Mouse (Mus musculus) cortical plate, adult 2 months (tissue): ENCODE results near the gene Mrps17. TPM values are rescaled to one million over a fixed set of nuclear protein-coding genes. Genes with fewer than 3 reads are reported as not detected.
A peak's percentile ranks its signal among the peaks of the same experiment; 100 is the strongest.

Experiments
- H3K27ac ChIP-seq: fragments of 200-500 bp; 2 replicates; pipeline ENCODE4 v1.5.1; 2012; ENCODE audit warnings: low read length, control low read depth, inconsistent platforms; ENCODE audit not compliant: insufficient read depth
- H3K4me1 ChIP-seq: fragments of 200-500 bp; 2 replicates; pipeline ENCODE4 v1.6.1; 2011; ENCODE audit warnings: low read length; ENCODE audit not compliant: control insufficient read depth, insufficient read depth
- H3K4me3 ChIP-seq: fragments of 200-500 bp; 2 replicates; pipeline ENCODE4 v1.5.1; 2011; ENCODE audit warnings: mild to moderate bottlenecking, low read length, control low read depth; ENCODE audit not compliant: insufficient read depth
- CTCF ChIP-seq: fragments of 200-500 bp; IDR thresholded peaks from 2 replicates; pipeline ENCODE4 v1.5.1; 2011; ENCODE audit warnings: mild to moderate bottlenecking, control low read depth, low read length; ENCODE audit not compliant: insufficient read depth; ENCODE audit errors: extremely low read depth
- POLR2A ChIP-seq: fragments of 200-500 bp; IDR thresholded peaks from 2 replicates; pipeline ENCODE4 v1.6.1; 2011; ENCODE audit warnings: mild to moderate bottlenecking, low read length, control low read depth; ENCODE audit not compliant: insufficient read depth; ENCODE audit errors: extremely low read depth
- polyA plus RNA-seq: library from polyadenylated mRNA; depleted of rRNA; stranded (reverse); fragments of >200 nt; gene quantifications from 2 replicates; pipeline ENCODE4 v1.2.3, GENCODE M21; 2012

The Mrps17 gene
- polyA plus RNA-seq, 1 experiment: 111 TPM

DNA sequence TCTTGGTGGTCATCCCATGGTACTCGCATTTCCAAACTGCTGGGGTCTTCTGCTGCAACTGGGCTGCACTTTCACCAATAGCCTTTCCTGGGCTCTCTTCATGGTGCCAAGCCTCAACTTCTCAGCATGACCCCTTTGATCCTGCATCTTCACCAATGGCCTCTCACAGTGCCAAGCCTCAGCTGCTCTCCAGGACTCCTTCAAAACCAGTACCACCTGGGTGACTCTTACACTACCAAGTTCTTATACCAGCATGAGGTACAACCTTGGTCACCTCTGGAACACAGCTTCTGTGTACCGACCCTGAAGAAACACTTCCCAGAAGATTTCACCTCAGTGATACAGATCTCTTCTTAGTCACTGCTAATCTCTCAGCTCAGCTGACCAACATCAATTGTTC, 6.9 kb upstream of the Mrps17 start, which contains the start of gene Sept14:
Sept14 (minus strand) TSS at position 101 of the 400 bp plus-strand sequence.
- H3K4me1 ChIP-seq: no peaks in the 10 kb centered on the region
- no peak within 1 kb of the TSS for H3K4me3 ChIP-seq
- TF ChIP-seq CTCF (no peak), POLR2A (no peak)
- no peak within 1 kb of the TSS for H3K27ac ChIP-seq

- no peaks in the 10 kb centered on the region for H3K4me1 ChIP-seq
- TF ChIP-seq POLR2A (no peak), CTCF (no peak)
- no peak overlapping the region for H3K4me3 ChIP-seq
- H3K27ac ChIP-seq: no peak overlapping the region
Measured at GRCm38 (mm10) chr5:129717016-129717415, 1.7 kb downstream of the Mrps17 start.

DNA sequence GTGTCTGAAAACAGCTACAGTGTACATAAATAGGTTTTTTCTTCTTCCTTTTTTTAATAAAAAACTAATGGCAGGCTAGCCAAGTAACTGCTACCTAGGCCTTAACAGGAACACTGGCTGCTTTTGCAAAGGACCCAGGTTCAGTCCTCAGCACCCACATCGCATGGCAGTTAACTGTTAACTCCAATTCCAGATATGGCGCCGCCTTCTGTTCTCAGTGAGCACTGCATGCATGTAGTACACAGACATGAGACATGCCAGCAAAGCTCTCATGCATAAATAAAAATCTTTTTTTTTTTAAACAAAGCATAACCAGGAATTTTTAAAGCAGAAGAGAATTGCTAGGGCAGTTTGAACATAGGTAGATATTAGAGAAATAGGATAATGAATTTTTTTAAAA, 4.9 kb downstream of the Mrps17 start:
- no peaks in the 10 kb centered on the region for H3K4me1 ChIP-seq
- no peak overlapping the region for H3K4me3 ChIP-seq
- TF ChIP-seq CTCF: no peak
- no peak for TF ChIP-seq POLR2A
- H3K27ac ChIP-seq: no peak overlapping the region

GRCm38 (mm10) chr5:129724268-129724667, 9.0 kb downstream of the Mrps17 start:
- TF ChIP-seq POLR2A (no peak), CTCF (no peak)
- H3K4me3 ChIP-seq: peak overlapping the region; percentile 96; the same call in 1 of the 2 replicates
- no peaks in the 10 kb centered on the region for H3K4me1 ChIP-seq
- H3K27ac ChIP-seq: no peak overlapping the region

DNA sequence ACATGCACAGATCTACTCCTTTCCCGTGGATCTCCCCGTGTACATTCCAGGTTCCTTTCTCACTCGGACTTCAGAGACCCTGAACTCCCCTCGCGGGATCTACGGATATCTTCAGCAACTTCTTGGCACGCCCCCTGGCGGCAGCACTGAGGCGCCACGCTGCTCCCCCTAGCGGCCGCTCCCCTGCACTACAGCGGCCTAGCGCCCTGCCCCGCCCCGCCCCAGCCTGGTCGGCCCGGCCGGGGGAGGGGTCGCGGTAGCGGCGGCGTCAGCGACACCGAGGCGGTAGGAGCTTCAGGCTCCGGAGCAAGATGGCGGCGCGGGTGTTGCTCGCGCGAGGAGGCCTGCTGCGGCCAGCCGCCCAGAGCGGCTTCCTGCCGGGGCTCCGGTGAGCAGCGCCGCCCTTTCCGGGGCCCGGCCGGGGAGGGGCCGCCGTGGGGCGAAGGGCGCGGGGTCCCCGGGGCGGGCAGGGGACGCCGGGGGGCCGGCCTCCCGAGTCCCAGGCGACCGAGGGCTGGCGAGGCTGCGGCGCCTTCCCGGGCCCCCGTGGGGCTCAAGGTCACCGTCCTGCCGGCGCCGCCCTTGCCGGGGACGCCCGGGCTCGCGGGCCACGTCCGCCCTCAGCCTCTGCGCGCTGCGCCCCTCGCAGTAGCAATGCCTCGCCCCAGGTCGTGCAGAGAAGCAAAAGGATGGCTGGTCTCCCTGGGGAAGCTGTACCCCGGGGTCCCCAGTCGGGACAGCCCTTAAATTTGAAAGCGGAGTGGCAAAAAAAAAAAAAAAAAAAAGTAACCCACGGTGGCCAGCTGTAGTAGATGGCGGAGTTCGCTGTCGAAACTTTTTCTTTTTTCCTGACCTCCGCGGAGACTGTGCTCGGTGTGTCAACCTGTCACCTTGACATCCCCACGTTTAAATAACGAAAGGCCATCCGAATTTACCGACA, 9.8 kb downstream of the Mrps17 start, which contains the start of gene Nipsnap2:
Nipsnap2 (plus strand) TSS at position 230 of the 940 bp plus-strand sequence.
- peak; percentile 95 for TF ChIP-seq CTCF
- TF ChIP-seq POLR2A: peak; percentile 13; the same call in 1 of the 2 replicates
- peaks cover 2% of the 10 kb centered on the region; the same call in 1 of the 2 replicates for H3K4me1 ChIP-seq

GRCm38 (mm10) chr5:129725774-129726392, 10.6 kb downstream of the Mrps17 start:
- Histone ChIP-seq H3K4me3 (peak overlapping the region; percentile 96), H3K27ac (no peak overlapping the region), H3K4me1 (peaks cover 4% of the 10 kb centered on the region)
- TF ChIP-seq POLR2A (no peak), CTCF (no peak)

More for the DNA sequence above, 9.8 kb downstream of the Mrps17 start, which contains the start of gene Nipsnap2:
- Histone ChIP-seq H3K4me3 (peak within 1 kb of the TSS; percentile 96), H3K27ac (peak within 1 kb of the TSS; percentile 90)

DNA sequence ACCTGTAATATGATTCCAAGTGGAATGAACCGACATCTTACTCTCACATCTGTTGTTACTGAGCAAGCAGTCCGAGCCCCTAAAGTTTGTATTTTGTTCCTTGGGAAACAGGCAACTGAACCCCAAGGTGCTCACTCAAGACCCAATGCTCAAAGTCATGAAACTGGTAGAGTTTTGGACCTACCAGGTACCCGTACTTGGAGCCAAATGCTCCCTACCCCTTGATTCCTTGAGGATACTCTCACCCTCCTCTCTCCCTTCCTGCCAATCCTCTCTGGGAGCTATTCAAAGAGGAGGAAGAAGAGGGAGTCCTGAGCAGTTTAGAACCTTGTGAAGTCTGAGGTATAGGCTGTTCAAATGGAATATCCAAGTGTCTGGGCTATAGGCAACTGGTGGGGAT, 11.5 kb downstream of the Mrps17 start:
- TF ChIP-seq CTCF (no peak), POLR2A (no peak)
- H3K4me3 ChIP-seq: no peak overlapping the region
- H3K27ac ChIP-seq: no peak overlapping the region
- H3K4me1 ChIP-seq: peaks cover 4% of the 10 kb centered on the region

DNA sequence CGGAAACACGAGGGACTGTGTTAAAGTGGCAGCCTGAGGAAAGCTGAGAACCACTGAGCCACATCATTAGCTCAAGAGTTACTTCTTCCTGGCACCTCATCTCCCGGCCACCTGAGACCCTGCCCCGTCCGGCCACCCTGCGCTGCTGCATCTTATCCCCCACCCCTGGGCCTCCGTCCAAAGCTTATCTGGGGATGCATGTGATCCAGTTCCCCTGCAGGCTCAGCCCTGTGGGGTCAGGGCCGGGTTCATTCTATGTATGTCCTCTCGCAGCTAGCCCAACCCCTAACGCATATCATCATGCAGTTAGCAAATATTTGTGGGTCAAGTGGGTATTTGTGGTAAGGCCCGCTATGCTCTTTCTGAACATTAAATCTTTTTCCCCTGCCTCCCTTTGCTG, 14.0 kb downstream of the Mrps17 start:
- H3K27ac ChIP-seq: no peak overlapping the region
- peaks cover 4% of the 10 kb centered on the region for H3K4me1 ChIP-seq
- H3K4me3 ChIP-seq: no peak overlapping the region
- TF ChIP-seq CTCF: no peak

DNA sequence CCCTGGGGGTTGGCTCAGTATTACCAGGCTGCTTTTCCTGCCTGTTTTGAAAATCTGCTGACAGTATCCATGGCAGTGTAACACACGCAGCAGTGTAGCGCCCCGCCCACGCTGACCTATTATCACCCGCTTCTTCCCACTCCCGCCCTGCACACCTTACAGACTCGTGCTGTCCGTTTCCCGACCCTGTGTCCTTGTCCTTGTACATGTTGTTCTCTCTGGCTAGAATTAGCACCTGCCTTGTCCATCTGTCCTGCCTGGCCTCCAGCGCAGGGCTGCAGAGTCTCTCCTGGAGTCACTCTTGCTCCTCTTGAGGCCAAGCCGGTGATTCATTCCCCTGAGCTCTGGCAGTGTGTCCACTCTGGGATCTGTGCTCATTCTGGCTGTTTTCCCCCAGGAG, 15.0 kb downstream of the Mrps17 start:
- Histone ChIP-seq H3K4me3 (no peak overlapping the region), H3K4me1 (peaks cover 4% of the 10 kb centered on the region), H3K27ac (no peak overlapping the region; the same call in 1 of the 2 replicates)
- no peak for TF ChIP-seq CTCF
- TF ChIP-seq POLR2A: no peak

GRCm38 (mm10) chr5:129731021-129731420, 15.7 kb downstream of the Mrps17 start:
- Histone ChIP-seq H3K4me1 (peaks cover 4% of the 10 kb centered on the region), H3K4me3 (no peak overlapping the region), H3K27ac (no peak overlapping the region)
- no peak for TF ChIP-seq POLR2A
- TF ChIP-seq CTCF: no peak
